Mouse (Mus musculus) brain, adult 2 months (tissue): ENCODE data around the gene Fam221b.

ENCODE experiments used
- DNase-seq: peaks from one replicate; pipeline ENCODE4 v3.0.0; 2011; ENCODE audit warnings: low read depth, low spot score

Fam221b gene

DNA sequence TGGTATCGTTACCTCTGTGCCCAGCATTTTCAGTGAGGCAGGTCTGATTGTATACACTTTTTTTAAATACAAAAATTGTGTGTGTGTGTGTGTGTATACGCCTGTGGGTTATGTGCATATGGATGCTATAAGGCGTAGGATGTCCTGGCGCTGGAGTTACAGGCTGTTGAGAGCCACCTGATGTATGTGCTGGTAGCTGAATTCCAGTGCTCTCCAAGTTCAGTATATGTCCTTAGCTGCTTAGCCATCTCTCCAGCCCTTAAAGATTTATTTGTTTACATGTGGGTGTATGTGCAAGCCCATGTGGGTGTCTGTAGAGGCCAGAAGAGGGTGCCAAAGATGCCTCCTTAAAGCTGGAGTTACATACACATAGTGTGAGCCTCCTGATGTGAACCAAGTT lies 11.8 kb downstream of the Fam221b start:
- peak; percentile 65 for DNase-seq

DNA sequence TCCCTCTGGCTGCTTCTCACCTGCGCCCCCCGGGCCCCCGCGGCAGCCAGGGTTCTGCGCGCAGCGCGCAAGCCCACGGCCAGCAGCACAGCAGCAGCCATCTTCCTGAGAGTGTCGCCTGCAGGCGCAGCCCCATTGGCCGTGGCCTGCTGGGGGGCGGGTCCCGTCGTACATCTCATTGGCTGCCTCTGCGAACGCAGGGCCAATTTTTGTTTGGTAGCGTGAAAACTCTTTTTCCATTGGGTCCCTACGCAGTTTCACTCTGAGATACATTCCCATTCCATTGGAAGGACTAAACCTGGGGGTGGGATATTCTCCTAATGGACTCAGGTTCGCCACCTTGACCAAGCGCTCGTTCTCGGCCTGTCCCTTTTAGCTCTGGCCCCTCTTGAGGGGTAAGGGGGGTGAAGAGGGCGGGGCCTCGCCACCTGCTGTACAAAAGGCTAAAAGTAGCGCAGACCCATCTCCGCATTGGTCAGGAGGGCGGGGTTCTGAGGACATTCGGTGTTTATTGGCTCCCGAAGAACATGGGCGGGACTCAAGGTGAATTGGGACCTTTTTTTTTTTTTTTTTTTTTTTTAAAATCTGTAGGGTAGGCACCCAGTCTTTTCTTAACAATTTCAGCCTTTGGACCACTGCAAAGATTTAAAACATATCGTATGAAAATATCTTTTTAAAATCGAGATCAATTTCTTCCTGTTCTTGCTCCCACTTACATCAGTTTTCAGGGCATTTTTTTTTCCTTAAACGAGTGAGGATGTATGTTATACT lies 12.4 kb downstream of the Fam221b start, which contains the start of gene Hint2:
TSS of gene Hint2 (minus strand) at position 128 of the 771 bp plus-strand sequence.
- peak; percentile 100 for DNase-seq

DNA sequence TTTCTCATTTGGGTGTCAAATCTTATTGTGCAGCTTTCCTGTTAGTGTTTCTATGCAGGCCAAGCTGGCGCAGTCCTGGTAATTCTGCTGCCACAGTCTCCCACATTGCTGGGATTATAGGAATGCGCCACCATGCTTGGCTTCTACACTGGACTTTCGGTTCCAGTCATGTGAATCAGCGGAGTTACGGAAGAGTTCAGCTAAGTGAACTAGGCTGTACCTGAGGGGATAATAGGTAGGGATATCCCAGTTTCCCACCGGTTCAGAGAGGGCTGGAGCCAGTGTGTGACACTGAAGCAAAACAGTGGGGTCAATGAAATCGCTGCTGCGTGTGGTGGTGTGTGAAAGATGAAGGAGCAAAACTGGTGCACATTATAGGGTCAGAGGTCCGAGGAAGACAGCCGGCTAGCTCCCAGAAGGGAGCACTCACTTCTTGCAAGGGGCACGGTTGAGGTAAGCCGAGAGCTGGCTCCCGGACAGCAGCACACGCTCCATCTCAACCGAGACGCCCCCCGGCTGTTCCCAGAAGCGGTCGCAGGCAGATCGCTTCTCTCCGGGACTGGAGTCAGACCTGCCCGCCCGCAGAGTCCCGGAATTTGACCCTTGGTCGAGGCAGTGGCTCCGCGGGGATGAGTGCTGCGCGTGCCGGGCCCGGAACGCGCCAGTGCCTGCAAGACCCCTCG lies 13.1 kb downstream of the Fam221b start:
- peak; percentile 46 for DNase-seq

DNA sequence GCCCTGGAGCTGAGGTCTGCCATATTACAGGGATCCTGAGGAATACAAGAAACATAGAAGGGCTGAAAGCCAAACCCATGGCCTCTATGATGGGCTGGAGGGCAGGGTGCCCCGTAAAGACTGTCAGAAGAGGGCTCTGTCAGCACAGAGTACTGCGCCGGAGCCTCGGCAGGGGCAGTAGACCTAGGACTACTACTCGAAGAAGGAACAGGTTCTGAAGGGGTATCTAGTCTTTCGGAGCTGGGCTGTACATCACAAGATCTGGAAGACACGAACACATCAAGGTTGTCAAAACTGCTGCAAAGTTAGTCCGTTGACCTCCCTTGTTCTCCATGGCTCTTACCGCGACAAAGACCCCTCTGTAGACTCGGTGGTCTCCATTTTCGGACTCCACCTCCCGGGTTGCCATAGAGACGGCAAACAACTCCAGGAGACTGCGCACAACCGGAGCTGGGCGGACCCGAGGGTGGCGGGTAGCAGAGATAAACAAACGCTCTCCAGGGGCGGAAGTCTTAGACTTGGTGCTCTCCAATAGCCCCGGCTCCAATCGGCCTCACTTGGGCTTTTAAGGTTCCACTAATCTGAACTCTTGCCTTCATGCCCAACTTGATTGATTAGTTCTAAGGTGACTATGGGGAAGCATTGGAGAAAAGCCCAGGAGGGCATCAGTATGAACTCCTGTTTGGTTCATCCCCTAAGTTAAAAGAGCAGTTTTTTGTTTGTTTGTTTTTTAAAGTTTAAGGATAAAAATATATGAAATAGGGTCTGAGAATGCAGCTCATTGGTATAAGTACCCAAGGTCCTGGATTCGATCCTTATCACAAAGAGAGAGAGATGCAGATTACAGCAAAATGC lies 15.6 kb downstream of the Fam221b start, which contains the start of gene Spag8:
TSS of gene Spag8 (minus strand) at position 434 of the 855 bp plus-strand sequence.
- peak; percentile 47 for DNase-seq

DNA sequence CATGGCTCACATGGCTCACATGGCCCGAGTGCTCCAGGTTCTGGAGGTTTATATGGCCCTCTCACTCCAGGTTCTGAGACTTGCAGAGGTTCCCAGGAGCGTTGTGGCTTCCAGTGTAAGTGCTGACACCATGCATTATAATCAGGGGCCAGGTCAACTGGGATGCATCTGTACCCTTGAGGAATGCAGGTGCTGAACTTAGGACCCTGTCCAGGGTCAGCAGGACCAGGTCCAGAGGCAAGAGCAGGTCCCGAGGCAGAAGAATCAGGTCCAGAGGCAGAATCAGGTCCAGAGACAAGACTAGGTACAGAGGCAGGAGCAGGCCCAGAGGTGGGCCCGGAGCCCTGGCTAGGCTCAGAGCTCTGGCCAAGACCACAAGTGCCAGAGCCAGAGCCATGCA lies 16.2 kb downstream of the Fam221b start:
- no peak for DNase-seq

DNA sequence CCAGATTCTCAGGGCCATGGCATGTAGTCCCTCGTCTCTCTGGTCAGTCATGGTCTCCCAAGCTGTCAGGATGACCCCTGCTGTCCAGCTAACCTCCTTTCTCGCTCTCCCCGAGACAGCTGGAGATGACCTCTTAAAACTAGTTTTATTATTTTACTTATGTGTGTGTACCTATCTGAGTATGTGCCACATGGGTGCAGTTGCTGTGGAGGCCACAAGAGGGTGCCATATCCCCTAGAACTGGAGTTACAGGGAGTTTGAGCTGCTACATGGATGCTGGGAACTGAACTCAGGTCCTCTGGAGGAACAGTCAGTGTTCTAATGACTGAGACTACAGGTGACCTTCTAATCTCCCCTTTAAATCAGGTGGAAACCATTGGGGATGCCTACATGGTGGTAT lies 19.2 kb downstream of the Fam221b start:
- DNase-seq, result no peak

DNA sequence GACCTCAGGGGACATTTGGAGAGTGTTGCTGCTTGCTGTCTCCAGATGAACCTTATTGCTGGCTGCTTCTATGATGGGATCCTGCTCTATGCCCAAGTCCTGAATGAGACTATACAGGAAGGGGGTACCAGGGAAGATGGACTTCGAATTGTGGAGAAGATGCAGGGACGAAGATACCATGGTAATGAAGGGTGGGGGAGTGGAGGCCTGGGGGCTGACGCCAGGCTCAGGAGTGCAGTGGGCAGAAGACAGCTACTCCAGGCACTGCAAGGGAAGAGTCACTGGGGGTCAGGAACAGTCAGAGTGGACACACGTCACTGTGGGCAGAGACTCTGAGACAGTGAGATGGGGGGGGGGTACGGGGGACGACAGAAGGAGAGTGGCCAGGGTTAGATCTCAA lies 28.5 kb downstream of the Fam221b start:
- no peak for DNase-seq

DNA sequence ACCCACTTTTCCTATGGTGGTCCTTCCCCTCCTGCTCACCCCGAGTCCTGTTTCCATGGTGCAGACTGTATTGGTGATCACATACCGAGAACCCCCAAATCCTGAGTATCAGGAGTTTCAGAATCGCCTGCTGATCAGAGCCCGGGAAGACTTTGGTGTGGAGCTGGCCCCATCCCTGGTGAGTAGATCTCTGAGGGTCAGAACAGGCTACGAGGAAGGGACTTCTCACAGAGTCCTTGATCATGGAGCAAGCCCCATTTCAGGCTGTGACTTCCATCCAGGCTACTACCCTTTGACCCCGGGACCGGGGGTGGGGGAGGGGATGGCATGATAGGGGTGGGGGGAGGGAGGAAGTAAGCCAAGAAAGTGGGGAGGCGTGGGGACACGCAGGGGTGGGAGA lies 28.9 kb downstream of the Fam221b start:
- DNase-seq, result no peak

DNA sequence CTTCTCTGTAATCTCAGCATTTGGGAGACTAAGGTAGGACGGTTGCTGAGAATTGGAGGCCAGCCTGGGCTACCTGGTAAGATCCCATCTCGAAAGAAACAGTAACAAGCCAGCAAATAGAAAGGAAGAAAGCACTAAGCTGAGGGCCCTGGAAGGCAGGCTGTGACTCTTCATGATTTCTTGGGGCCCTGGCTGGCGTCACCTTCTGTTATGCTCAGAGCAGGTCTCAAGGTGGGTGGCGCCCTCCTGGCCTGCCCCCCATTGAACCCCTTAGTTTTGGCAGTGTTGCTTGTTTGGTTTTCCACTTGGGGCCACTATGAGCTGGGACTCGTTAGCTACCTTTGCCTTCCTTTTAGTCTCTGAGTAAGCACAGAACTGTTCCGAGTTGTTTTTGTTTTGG lies 32.2 kb downstream of the Fam221b start:
- DNase-seq, result no peak

DNA sequence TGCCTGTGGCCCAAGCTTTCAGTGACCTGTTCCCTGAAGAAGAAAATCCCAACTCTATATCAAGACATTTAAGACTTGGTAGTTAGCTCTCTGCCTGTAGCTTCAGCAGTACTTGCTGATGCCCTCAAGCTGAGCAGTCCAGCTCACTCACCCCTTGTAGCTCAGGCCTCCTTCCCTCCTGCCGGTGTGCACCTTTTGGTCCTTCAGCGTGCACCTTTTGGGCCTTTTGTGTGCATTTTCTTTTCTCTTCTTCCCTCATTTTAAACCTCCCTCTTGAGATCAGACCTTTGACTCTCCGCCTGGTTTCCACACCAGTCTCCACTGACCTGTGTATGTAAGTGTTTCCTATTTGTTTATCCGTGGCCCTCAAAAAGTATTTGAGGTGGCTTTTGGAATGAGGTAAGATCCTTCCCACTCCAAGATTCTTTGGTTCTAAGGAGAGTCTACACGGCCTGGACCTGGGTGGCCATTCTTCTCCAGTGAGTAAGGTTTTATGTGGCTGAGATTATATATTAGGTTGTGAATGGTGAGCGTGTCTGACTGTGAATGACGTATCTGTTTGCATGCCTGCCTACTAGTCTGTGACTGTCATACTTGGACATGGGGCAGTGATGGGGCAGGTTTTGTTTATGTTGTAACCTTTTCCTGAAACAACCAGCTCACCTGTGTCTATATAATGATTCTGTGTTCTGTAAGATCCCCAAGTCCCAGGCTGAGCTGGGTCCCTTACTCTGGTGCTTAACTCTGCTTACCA lies 34.1 kb downstream of the Fam221b start:
- DNase-seq, result no peak

DNA sequence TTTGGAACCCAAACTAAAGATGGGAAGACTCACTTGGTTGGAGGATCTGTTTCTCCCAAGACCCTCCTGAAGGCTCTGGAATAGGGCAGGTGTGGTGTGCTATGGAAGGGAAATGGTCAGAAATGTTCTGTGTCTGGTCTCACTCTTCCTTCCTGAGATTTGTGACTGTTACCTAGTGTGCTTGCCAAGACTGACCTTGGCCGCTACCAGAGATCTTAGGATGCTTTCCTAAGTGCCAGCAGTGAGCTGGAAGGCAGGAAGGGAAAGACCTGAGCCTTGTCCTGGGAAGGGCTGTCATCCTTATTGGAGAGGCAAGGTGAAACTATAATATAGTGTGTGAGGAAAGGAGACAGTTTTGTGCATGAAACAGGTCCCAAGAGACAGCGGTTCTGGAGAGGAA lies 35.2 kb downstream of the Fam221b start:
- DNase-seq, result no peak

DNA sequence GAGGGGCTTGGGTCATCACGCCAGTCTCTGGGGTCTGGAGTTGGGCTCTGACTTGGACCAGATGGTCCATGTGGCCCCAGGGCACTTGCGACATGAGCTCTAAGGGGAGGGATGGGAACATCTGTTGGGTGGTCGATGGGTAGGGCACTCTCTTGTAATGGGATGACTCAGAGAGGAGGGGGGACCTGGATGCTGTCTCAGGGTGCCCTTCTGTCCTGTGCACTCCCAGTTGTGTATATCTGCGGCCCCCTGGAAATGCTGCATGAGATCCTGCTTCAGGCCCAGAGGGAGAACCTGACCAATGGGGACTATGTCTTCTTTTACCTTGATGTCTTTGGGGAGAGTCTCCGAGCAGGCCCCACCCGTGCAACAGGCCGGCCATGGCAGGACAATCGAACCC lies 35.6 kb downstream of the Fam221b start:
- DNase-seq, result no peak

DNA sequence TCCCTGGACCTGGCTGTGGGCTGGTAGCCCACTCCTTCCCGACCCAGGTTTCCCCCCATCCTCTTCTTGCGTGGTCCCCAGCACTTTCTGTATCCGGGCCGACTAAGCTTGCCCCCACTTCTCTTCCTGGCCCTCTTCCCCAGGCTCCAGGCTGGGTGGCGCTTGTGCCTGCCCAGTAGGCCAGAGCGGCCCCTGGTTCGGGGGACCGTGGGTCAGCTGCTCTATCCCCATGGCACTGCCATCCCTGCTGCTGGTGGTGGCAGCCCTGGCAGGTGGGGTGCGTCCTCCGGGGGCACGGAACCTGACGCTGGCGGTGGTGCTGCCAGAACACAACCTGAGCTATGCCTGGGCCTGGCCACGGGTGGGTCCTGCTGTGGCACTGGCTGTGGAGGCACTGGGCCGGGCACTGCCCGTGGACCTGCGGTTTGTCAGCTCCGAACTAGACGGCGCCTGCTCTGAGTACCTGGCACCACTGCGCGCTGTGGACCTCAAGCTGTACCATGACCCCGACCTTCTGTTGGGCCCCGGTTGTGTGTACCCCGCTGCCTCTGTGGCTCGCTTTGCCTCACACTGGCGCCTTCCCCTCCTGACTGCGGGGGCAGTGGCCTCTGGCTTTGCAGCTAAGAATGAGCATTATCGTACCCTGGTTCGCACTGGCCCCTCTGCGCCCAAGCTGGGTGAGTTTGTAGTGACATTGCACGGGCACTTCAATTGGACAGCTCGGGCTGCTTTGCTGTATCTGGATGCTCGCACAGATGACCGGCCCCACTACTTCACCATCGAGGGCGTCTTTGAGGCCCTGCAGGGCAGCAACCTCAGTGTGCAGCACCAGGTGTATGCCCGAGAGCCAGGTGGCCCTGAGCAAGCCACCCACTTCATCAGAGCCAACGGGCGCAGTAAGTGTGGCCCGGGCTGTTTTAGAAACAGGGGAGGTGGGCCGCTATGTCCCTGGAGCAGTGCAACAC lies 36.7 kb downstream of the Fam221b start:
- DNase-seq, result peak; percentile 54

DNA sequence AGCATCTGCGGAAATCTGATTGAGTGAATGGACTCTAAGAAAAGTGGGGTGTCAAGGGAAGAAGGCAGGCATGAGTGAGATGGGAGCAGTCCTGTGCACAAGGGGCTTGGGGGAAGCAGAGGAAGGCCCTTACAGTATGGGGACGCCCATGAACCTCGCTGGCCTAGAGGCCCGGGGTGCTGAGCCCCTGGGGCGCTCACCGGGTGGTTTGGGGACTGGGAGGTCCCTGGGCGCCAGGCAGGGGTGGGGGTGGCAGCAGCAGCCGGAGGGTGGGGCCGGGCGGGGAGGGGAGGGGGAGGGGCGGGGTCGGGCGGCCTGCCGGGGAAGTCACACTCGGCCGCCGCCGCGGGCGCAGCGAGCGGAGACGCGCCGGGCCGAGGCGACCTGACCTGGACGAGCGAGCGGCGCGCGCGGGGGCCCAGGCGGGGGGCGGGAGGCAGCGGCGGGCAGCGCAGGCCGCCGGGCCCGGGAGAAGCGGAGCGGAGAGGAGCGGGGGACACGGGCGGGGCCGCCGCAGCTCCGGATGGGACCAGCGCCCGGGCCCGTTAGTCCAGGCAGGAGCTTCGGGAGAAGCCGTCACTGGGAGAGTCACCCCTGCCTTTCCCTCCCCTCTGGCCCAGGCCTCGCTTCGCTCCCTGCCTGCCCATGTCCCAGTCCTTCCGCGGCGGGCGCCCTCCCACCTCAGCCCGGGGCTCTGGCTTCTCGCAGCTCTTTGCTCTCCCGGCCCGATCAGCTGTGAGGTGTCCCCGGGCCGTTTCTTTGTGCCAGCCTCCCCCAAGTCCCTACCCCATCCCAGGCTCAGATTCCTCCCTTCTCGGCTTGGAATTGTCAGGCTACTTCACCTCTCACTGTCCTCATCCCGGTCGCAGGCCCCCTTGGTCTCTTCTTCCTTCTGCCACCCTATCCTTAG lies 37.6 kb downstream of the Fam221b start, which contains the start of gene Npr2:
TSS of gene Npr2 (plus strand) at position 890 of the 910 bp plus-strand sequence.
- DNase-seq, result peak; percentile 65

DNA sequence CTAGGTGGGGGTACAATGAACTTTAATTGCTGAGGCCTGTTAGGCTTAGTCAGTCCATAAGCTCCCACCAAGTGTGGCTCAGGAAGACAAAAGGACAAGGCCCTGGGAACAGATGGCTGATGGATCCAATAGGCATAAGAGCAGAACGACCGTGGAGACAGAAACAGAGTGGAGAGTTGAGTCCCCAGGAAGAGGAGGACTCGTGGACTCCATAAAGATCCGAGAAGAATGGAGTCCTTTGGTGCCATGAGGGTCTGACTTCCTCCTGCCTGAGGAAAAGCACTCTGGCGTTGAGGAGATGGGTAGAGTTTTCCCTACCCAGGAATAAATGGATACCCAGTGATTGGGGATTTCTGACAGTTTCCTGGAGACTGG lies 38.3 kb downstream of the Fam221b start:
- DNase-seq, result peak; percentile 37

DNA sequence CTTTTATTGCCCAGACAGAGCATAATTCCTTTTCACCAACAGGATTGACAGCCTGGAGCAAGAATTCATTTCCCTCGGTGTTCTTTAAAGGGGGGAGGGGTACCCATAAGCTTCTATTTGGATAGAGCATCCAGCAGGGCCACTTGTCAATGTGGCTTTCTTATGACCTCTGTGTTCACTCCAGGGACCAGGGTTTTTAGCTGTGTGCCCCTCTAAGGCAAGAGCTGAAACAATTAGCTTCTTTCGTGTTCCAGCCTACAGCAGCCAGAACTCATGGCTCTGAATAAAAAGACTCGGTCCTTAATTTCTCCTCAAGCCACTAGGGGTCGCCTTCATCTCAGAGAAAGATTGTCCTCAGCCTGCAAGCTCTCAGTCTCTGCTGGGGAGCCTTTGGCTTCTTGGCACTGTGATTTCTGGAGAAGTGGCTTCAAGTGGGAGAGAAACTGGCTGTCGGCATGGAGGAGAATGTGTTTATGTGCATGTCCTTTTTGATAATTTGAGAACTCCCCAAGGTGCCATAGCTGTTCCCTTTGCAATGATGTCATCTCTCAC lies 38.8 kb downstream of the Fam221b start:
- DNase-seq, result peak; percentile 97

DNA sequence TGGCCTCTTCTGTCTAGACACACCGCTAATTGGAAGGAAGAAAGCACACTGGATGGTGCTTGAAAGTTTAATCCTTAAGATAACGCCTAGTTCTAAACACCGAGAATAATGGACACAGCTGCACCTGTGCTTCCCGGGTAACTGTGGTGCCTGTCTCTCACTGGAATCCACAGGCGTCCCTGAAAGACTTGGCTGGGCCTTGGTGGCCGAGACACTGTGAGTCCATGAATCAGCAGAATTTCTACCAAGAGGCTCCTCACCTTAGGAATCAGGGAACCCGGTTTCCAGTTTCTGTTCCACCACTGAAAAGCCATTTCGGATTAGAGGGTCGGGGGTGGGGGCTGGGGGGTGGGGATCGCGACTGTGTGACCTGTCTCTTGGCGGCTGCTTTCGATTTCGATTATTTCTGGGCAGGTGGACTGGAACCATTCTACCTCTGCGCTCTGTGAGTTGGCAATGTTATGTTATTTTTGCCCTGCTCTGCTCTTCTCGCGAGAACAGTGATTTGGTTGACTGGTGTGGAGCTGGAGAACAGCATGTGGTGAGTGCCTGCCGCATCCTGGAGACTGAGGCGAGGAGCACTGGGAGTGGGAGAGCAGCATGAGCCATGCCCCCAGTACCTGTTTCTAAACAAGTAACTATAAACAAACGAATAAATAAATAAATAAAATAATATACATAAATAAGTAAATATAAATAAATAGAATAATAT lies 39.7 kb downstream of the Fam221b start:
- peak; percentile 91 for DNase-seq

DNA sequence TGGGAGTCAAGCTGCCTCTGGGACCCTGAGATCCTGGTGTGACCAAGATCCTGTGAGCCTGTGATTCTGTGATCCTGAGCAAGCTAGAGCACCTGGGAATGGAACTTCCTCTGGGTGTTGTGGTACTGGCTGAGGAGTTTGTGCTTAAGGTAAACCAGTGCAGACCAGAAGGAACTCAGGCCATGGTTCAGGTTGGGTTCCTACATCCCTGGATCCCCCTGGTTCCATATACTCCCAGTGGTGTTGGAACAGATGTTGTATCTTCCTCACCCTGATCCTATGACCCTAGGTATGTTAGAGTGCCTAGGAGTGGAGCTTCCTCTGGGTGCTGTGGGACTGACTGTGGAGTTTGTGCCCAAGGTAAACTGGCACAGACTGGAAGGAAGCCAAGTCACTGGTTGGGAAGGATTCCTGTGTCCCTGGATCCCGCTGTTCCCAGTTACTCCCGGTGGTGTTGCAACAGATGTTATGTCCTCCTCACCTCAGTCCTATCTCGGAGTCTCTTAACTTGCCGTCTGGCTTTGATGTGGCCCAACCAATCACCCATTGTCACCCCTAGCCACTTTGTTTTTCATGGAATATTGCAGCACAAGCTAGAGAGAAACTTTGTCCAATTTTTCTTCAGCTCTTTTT lies 48.7 kb downstream of the Fam221b start:
- no peak for DNase-seq
